Mouse (Mus musculus) hindbrain, embryonic 16.5 days (tissue): ENCODE data around the gene Zfp366. TPM values are rescaled to one million over a fixed set of nuclear protein-coding genes. Genes with fewer than 3 reads are reported as not detected.

ENCODE experiments used
- ATAC-seq: fragments of 200-750 bp; cut with Nextera tagmentation; 2 replicates; pipeline ENCODE4 v1.8.0; 2017; ENCODE audit warnings: moderate TSS enrichment, moderate library complexity
- H3K27ac ChIP-seq: fragments of 300-500 bp; sonication (generic); 2 replicates; pipeline ENCODE4 v1.5.1; 2014; ENCODE audit warnings: low read depth, mild to moderate bottlenecking, control low read depth, low read length, moderate library complexity
- H3K27me3 ChIP-seq: fragments of 300-500 bp; sonication (generic); replicated peaks from 2 replicates; pipeline ENCODE4 v1.6.1; 2014; ENCODE audit warnings: low read length; ENCODE audit not compliant: control insufficient read depth, insufficient read depth
- H3K36me3 ChIP-seq: fragments of 300-500 bp; sonication (generic); 2 replicates; pipeline ENCODE4 v1.6.1; 2014; ENCODE audit warnings: mild to moderate bottlenecking, low read length, moderate library complexity, mixed read lengths; ENCODE audit not compliant: control insufficient read depth, insufficient read depth
- H3K4me1 ChIP-seq: fragments of 300-500 bp; sonication (generic); 2 replicates; pipeline ENCODE4 v1.6.1; 2014; ENCODE audit warnings: low read depth, low read length; ENCODE audit not compliant: control insufficient read depth, insufficient read depth
- H3K4me2 ChIP-seq: fragments of 300-500 bp; sonication (generic); 2 replicates; pipeline ENCODE4 v1.6.1; 2014; ENCODE audit warnings: mild to moderate bottlenecking, low read length, control low read depth, moderate library complexity
- H3K4me3 ChIP-seq: fragments of 300-500 bp; sonication (generic); 2 replicates; pipeline ENCODE4 v1.5.1; 2014; ENCODE audit warnings: mild to moderate bottlenecking, low read length, control low read depth, moderate library complexity
- H3K9ac ChIP-seq: fragments of 300-500 bp; sonication (generic); 2 replicates; pipeline ENCODE4 v1.6.1; 2014; ENCODE audit warnings: low read depth, mild to moderate bottlenecking, control low read depth, low read length, moderate library complexity
- H3K9me3 ChIP-seq: fragments of 300-500 bp; sonication (generic); 2 replicates; pipeline ENCODE4 v1.6.1; 2014; ENCODE audit warnings: mild to moderate bottlenecking, low read length, moderate library complexity; ENCODE audit not compliant: control insufficient read depth
- WGBS: fragments of 180-500 bp; shearing (Covaris S2); extraction: QIAGEN DNeasy Blood & Tissue Kit; methylation state at CpG from one replicate; pipeline ENCODE4 v1.1.7; 2014; 5-methylcytosine and 5-hydroxymethylcytosine counted together
- polyA plus RNA-seq: library from polyadenylated mRNA; unstranded; fragments of >200 nt; fragmentation: Nextera tagmentation; extraction: Ambion mirVana; gene quantifications from 2 replicates; pipeline ENCODE4 v1.2.1, GENCODE M21; 2015

Zfp366 gene
- polyA plus RNA-seq, 1 experiment from 2014 or later, result 1.0 TPM

DNA sequence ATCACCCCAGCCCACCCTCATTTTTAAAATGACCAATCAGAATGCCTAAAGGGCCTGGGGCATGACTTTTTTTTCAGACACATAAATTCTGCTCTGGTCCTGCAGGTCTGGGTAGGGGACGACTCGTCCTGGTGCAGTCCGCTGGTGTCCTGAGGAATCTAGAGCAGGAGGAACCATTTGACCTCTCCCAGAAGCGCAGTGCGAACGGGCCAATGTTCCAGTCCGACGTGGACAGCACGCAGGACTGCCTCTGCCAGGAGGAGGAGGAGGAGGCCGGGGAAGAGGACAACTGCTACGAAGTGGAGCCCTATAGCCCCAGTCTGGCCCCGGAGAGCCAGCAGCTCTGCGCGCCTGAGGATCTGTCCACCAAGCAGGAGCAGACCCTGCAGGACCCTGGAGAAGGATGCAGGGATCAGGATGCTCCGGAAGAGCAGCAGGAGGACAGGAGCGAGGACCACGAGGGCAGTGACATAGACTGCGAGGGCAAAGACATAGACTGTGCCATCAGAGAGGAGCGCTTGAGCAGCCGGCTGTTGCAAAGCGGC, 61.4 kb downstream of the Zfp366 start:
- Histone ChIP-seq H3K4me2 (no peak overlapping the region), H3K4me3 (no peak overlapping the region), H3K36me3 (no peaks in the 10 kb centered on the region), H3K9ac (no peak overlapping the region), H3K27me3 (no peaks in the 10 kb centered on the region), H3K27ac (no peak overlapping the region), H3K4me1 (no peaks in the 10 kb centered on the region), H3K9me3 (no peaks in the 10 kb centered on the region)
- ATAC-seq, result no peak
- 87% methylated on average over 21 of the region's 21 CpGs for WGBS

DNA sequence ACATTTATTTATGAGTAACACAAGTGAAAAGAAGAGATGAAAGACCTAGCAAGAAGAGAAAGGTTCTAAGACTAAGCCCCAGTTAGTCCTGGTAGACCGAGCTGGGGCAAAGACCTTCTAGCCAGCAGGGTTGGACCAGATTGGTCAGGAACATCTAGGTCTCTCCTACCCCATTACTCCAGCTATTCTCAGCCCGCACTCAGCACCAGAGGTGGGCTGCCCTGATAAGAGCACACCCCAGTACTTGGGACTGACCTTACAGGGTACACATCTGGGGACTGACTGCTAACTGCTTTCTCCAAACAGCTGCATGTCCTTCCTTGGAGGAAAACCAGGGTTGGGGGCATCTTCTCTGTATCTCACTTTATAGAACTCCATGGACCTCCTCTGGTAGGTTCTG, 66.2 kb downstream of the Zfp366 start:
- 89% methylated on average over 2 of the region's 2 CpGs for WGBS
- H3K9ac ChIP-seq, result no peak overlapping the region
- H3K4me3 ChIP-seq, result no peak overlapping the region
- H3K27me3 ChIP-seq, result no peaks in the 10 kb centered on the region
- no peak overlapping the region for H3K27ac ChIP-seq
- ATAC-seq, result no peak
- H3K4me2 ChIP-seq, result no peak overlapping the region
- no peaks in the 10 kb centered on the region for H3K36me3 ChIP-seq
- H3K4me1 ChIP-seq, result no peaks in the 10 kb centered on the region
- peaks cover 3% of the 10 kb centered on the region for H3K9me3 ChIP-seq

DNA sequence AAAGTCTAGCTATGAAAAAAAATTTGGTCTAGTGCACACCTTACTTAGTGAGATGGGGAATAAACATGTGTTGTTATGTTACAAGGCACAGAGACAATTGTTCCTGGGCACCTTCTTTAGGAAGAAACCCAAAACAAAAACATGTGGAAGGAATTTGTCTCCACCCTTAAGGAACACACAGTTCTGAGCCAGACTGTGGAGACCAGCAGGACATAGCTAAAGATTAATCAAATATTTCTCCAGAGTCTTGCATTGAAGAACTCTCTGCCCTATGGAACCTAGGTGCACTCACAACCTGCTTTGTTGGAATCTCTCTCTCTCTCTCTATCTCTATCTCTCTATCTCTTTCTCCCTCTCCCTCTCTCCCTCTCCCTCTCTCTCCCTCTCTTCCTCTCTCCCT, 69.6 kb downstream of the Zfp366 start:
- Histone ChIP-seq H3K27me3 (no peaks in the 10 kb centered on the region), H3K36me3 (no peaks in the 10 kb centered on the region), H3K27ac (no peak overlapping the region), H3K4me2 (no peak overlapping the region), H3K4me1 (no peaks in the 10 kb centered on the region), H3K9me3 (peaks cover 3% of the 10 kb centered on the region), H3K9ac (no peak overlapping the region), H3K4me3 (no peak overlapping the region)
- no peak for ATAC-seq

DNA sequence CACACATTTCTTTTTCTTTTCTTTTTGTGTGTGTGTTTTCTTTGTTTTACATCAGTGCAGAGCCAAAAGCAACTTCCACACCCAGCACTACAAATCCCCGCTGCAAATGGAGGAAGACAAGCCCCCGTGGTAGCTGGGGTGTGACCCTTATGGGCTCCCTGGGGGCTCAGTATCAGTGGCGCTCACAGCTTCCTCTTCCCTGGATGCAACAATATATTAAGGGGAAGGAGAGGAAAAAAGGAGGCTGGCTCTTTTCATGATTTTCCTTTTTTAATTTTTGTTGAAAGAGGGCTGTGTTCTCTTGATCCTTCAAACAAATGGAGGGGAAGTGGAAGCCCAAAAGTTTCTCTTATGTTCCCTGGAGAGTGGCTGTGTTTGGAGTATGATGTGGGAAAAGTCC, 70.2 kb downstream of the Zfp366 start:
- ATAC-seq, result no peak
- no peaks in the 10 kb centered on the region for H3K27me3 ChIP-seq
- peaks cover 3% of the 10 kb centered on the region for H3K9me3 ChIP-seq
- no peak overlapping the region for H3K9ac ChIP-seq
- H3K27ac ChIP-seq, result no peak overlapping the region
- WGBS, result 49% methylated on average over 3 of the region's 3 CpGs
- H3K36me3 ChIP-seq, result no peaks in the 10 kb centered on the region
- no peaks in the 10 kb centered on the region for H3K4me1 ChIP-seq
- no peak overlapping the region for H3K4me3 ChIP-seq
- no peak overlapping the region for H3K4me2 ChIP-seq

DNA sequence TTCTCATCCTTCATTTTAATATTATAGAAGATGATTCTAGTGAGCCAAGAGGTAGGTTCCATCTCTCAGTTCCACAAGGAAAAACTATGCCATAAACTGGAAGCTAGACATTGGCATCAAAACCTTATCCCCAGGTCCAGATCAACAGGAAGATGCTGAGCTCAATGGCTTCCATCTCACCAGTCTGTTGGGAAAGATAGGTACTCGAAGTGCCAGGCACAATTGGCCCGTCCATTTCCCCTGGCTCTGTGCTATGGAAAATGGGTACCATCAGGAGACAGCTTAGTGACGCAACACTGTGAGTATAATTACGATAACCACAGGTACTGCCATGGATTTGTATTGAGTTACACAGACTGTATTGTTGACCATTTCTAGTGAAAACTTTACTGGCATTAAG, 72.3 kb downstream of the Zfp366 start:
- ATAC-seq, result no peak
- H3K4me3 ChIP-seq, result no peak overlapping the region
- H3K4me2 ChIP-seq, result no peak overlapping the region
- peaks cover 3% of the 10 kb centered on the region for H3K9me3 ChIP-seq
- no peaks in the 10 kb centered on the region for H3K36me3 ChIP-seq
- no peak overlapping the region for H3K9ac ChIP-seq
- no peaks in the 10 kb centered on the region for H3K4me1 ChIP-seq
- no peaks in the 10 kb centered on the region for H3K27me3 ChIP-seq
- 94% methylated on average over 4 of the region's 4 CpGs for WGBS
- no peak overlapping the region for H3K27ac ChIP-seq

DNA sequence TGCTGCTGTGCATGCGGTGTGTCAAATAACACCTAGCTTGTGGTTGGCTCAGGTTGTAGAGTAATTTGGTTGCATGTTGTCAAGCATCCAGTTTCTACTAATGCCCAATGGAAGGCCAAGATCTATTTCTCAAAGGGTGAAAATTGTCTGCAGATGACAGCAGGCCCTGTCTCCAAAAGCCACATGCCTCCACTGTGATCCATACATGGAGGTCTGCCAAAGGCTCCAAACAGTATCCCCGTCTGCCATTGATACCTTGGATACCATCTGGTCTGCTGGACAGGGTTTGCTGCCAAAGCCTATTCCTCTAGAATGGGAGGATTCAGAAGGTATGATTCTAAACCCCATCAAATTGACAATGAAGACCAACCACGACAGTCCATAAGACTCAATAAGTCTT, 74.1 kb downstream of the Zfp366 start:
- WGBS, result 85% methylated on average over 3 of the region's 3 CpGs
- Histone ChIP-seq H3K27ac (no peak overlapping the region), H3K4me1 (no peaks in the 10 kb centered on the region), H3K9ac (no peak overlapping the region), H3K9me3 (no peaks in the 10 kb centered on the region), H3K4me3 (no peak overlapping the region), H3K27me3 (no peaks in the 10 kb centered on the region), H3K36me3 (no peaks in the 10 kb centered on the region), H3K4me2 (no peak overlapping the region)
- ATAC-seq, result no peak

DNA sequence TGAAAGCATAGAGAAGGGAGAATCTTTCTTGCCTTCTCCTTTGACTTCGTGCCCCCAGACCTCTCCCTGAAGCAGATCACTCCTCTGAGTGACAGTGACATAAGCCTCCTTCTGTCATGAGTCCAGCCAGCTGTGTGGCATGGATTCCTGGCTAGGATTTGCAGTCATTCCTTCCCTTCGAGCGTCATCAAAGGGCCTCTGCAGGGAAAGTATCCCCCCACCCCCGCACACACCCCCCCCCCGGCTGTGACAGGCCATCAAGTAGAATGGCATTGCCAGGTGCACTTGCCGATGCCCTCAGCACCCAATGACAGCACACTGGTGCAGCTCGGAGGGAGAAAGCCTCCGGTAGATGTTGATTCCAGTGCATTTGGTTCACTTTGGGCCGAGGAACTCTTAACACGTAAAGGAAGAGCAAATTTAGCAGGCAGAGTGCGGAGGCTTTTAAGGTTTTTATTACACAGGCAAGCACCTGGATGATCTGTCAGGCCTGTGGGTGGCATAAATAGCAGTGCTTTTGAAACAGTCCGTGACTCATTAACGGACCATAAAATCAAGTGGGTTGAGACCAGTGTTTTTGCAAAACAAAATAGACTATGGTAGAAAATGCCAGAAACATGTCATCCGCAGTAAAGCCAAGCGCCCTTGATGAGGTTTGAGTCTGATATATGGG, 75.0 kb downstream of the Zfp366 start:
- no peaks in the 10 kb centered on the region for H3K27me3 ChIP-seq
- no peaks in the 10 kb centered on the region for H3K4me1 ChIP-seq
- ATAC-seq, result no peak
- no peak overlapping the region for H3K9ac ChIP-seq
- H3K4me2 ChIP-seq, result no peak overlapping the region
- H3K36me3 ChIP-seq, result no peaks in the 10 kb centered on the region
- H3K27ac ChIP-seq, result no peak overlapping the region
- no peaks in the 10 kb centered on the region for H3K9me3 ChIP-seq
- 83% methylated on average over 15 of the region's 15 CpGs for WGBS
- no peak overlapping the region for H3K4me3 ChIP-seq

DNA sequence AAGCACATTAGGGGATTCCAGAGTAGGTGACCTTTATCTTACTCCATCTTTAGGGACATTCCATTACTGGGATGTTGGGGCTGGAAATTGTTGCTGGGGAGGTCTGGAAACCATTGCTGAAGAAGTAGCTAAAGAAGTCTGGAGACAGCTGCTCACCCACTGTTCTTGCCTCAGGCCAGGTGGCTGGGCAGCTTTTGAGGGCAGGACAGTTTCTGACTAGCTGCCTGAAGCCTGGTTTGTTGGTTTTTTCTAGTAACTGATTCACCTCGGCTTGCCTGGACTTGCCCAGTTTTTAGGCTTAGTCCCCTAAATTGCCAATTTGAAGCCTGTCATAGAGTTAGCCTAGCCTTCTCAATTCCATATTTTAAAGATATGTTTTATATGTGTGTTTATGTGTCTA, 77.8 kb downstream of the Zfp366 start:
- Histone ChIP-seq H3K27ac (no peak overlapping the region), H3K4me2 (no peak overlapping the region), H3K36me3 (no peaks in the 10 kb centered on the region), H3K4me3 (no peak overlapping the region), H3K9ac (no peak overlapping the region), H3K27me3 (no peaks in the 10 kb centered on the region), H3K9me3 (no peaks in the 10 kb centered on the region), H3K4me1 (no peaks in the 10 kb centered on the region)
- ATAC-seq, result no peak
- WGBS, result 88% methylated on average over 1 of the region's 1 CpGs

DNA sequence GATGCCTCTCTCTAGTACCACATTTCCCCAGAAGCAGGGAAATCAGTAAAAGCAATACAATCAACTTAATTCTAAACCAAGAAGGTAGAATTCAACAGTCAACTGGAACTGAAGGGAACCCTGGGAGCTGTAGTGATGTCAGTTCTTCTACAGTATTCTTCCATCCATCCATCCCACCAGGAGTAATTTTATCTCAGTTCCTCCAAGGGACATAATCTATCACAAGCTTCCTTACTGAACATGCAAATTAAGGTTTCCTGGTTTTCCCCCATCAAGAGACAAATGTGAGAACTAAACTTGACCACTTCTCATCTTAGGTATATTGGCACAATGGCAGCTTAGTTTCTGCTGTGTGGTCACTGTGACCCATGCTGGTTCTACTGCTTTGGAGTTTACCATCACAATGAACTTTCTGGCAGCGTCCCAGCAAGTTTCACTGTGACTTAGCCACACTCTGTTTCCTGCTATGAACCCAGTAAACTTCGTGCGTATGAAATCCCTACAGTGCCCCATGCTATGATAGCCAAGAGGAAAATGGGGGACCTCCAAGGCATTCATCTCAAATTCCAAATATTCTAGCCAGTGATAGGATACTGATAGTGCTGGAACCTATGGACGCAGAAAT, 78.6 kb downstream of the Zfp366 start:
- H3K27me3 ChIP-seq, result no peaks in the 10 kb centered on the region
- H3K4me2 ChIP-seq, result no peak overlapping the region
- no peak for ATAC-seq
- H3K4me1 ChIP-seq, result no peaks in the 10 kb centered on the region
- H3K9ac ChIP-seq, result no peak overlapping the region
- H3K4me3 ChIP-seq, result no peak overlapping the region
- no peaks in the 10 kb centered on the region for H3K36me3 ChIP-seq
- H3K9me3 ChIP-seq, result no peaks in the 10 kb centered on the region
- no peak overlapping the region for H3K27ac ChIP-seq
- WGBS, result 60% methylated on average over 4 of the region's 4 CpGs
